Mouse (Mus musculus): Measurements from ENCODE around the gene Pacs1.
"Not testable (repeated sequence)": the region's sequence is repeated elsewhere in the genome, so short reads cannot be mapped to it uniquely, and the experiment has no call there.

- TF ChIP-seq EP300, CTCF (IDR thresholded peaks at IDR 0.05; ENCODE audit: low read depth): not testable (repeated sequence)
These were observed 123.9 kb downstream of the Pacs1 start for GRCm38 (mm10) chr19:5149041-5149440.
